Mouse (Mus musculus) spleen, embryonic (tissue): ENCODE measurements around the gene Ppp1ca.

ENCODE experiments used
- CTCF ChIA-PET: fragments of 350-600 bp; sonication (Branson Sonifier 250); formaldehyde crosslinking; loops from one replicate; lab custom pipeline; 2022; lab: Charles Lee

Gene Ppp1ca

DNA sequence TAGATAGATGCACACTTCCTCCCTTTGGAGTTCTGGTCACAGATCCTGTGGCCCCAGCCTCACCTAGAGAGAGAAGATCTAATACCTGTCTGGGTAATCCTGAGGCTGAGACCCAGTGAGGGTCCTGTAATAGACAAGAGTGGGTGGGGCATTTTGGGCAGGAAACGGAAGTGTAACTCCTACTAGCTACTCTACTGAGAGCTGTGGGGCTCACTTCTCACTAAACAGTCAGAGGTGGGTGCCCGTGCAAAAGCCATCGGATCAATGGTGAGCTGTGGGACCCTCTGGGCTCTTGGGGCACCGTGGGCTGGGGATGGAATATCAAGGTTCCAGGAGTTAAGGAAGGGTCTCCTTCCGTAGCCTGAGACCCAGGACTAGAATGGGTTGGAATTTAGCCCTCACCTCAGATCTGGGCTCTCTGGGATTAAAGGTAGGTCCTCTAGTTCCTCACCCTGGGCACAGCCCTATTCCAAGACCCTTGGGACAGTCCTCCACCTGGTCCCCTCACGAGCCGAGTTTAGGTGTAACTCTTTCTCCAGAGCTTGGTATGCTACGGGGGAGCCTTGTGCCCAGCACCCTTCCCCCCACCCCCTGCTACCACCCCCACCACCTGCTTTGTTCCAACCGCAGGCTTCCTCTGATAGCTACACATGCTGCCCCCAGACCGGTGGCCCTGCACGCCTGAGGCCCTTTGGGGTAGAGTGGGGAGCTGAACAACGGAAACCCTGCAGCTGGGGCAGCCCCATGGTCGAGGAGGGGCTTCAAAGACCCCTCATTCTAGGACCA, 37.2 kb upstream of the Ppp1ca start:
- CTCF ChIA-PET, result interaction anchor here (0.6 to 1.1 kb wide), 4 partner anchors 31 to 534 kb away, joined by 3 to 7 read pairs (median 4); partner anchors contain the start of gene Ppp1ca

DNA sequence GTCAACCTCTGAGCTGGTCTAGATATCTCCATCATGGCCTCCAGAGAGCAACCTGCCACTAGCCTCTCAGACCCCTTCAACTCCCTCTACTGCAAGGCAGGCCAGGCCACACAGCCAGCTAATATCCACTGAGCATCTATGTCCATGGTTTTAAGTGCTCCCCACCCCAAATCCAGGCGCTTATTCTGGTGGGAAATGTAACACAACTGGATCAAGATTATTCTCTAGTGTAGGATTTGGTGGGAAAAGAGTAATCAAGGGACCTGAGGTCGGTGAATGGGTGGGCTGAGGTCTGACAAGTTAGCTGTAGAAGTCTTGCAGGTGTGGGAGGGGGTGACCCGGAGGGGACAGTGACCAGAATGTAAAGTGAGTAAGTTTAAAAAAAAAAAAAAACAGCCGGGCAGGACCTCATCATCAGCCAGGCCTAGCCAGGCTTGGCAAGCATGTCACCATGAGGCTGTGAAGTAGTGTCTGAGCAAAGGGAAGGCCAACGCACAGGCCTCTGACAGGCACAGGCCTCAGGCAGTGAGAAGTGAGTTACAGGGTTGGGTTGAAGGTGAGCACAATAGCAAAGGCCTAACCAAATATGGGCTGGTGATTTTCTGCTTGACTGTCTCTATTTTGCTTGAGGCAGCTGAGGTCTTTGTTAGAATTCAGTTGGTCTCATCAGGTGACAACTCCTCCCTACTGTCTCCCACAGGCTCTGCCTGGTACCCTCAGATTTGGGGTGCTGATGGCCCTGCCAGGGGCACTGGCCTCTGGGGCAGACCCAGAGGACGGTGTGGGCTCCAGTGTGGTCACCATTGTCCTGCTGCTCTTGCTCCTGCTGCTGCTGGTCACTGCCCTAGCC, 36.4 kb upstream of the Ppp1ca start:
- CTCF ChIA-PET, result interaction anchor here (0.6 to 0.7 kb wide), 4 partner anchors 21 to 535 kb away, joined by 3 read pairs; partner anchors contain the start of gene Clcf1

- CTCF ChIA-PET, result interaction anchor here (0.6 to 1.0 kb wide), 2 partner anchors 16 to 58 kb away, joined by 3 read pairs; partner anchors contain the start of genes Clcf1 and Gpr152
Observed at GRCm38 (mm10) chr19:4156073-4156579, 35.7 kb upstream of the Ppp1ca start.

GRCm38 (mm10) chr19:4156771-4157170, 35.1 kb upstream of the Ppp1ca start:
- CTCF ChIA-PET, result interaction anchor here (1.0 kb wide), 1 partner anchor 17 kb away, joined by 3 read pairs; the partner anchor contains the start of gene Gpr152

- CTCF ChIA-PET, result no interaction called here
Observed at GRCm38 (mm10) chr19:4159049-4159448, 32.8 kb upstream of the Ppp1ca start.

- CTCF ChIA-PET, result interaction anchor here (0.6 kb wide), 1 partner anchor 59 kb away, joined by 3 read pairs; no protein-coding TSS in a partner anchor
Observed at GRCm38 (mm10) chr19:4162646-4163542, 29.0 kb upstream of the Ppp1ca start, which contains the start of gene Rps6kb2. Rps6kb2 (minus strand) TSS chr19:4163354.

DNA sequence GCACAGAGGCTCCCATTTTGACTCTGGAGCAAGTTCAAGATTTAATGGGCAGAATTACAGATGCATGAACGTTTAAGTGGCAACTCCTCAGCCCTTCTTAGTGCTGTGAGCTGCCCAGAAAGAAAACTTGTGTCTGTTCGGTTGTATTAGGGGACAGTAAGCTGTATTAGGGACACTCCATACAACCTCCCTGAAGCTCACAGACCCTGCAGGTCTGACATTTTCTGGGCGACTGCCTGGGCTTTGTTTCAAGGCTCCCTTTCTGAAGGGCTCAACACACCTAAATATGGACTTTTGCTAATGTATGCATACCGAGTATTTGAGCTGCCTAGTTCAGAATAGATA, 28.4 kb upstream of the Ppp1ca start:
- CTCF ChIA-PET, result no interaction called here

- CTCF ChIA-PET, result no interaction called here
Observed at GRCm38 (mm10) chr19:4164100-4164499, 27.8 kb upstream of the Ppp1ca start.

DNA sequence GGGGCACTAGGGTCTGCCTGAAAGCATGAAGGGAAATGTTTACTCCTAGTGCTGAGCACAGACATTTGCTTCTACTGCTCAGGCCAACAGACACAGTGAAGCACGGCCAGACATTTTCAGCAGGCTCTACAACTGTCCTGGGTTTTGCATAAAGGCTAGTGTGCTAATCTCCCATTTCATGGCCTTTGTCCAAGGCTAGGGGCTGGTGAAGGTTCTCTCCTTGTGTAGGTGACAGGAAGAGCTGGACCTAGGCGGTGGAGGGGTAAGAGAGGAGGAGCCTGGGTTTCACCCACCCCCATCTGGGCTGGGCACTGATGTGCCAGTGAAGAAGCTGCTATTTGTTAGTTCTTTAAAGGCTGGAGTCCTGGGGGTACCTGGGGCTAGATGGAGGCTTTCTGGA, 27.1 kb upstream of the Ppp1ca start:
- CTCF ChIA-PET, result interaction anchor here (0.7 kb wide), 1 partner anchor 583 kb away, joined by 4 read pairs; no protein-coding TSS in a partner anchor

GRCm38 (mm10) chr19:4166678-4167476, 25.0 kb upstream of the Ppp1ca start:
- CTCF ChIA-PET, result no interaction called here

DNA sequence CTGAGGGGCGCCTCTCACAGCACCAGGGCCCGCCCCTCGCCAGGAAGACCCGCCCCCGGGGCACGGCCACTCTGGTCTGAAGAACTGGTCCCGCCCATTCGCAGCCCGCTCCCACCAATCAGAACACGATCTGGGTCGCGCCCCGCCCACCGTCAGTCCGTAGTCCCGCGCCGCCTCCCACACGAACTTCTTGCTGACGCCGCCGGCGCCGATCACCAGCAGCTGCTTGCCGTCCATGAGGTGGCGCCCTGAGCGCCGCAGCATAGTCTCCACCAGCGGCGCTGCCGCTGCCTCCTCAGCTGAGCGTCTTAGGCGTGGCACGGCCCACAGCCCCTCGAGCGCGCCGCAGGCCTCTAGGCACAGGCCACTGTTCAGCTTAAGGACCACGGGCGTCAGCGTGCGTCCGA, 22.5 kb upstream of the Ppp1ca start:
- CTCF ChIA-PET, result interaction anchor here (0.7 to 0.8 kb wide), 2 partner anchors 14 to 27 kb away, joined by 3 read pairs; no protein-coding TSS in a partner anchor

DNA sequence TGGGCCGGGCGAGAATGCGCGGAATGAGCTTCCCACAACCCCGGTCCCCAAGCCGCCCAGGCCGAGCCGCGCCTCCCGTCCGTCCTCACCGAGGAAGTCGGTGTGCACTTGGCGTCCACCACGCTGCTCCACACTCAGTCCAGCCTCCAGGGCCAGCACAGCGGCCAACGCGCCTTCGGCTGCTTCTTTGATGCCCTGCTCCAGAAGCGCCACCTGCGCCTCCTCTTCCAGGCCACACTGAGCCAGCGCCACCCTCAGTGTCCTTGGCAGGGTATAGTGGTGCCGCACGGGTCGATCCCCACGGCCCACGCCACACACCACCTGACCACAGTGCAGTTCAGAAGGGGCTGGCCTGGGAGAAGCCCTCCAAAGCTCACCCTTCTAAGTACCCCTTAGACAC, 22.1 kb upstream of the Ppp1ca start:
- CTCF ChIA-PET, result no interaction called here

GRCm38 (mm10) chr19:4170723-4171392, 21.0 kb upstream of the Ppp1ca start:
- CTCF ChIA-PET, result no interaction called here

DNA sequence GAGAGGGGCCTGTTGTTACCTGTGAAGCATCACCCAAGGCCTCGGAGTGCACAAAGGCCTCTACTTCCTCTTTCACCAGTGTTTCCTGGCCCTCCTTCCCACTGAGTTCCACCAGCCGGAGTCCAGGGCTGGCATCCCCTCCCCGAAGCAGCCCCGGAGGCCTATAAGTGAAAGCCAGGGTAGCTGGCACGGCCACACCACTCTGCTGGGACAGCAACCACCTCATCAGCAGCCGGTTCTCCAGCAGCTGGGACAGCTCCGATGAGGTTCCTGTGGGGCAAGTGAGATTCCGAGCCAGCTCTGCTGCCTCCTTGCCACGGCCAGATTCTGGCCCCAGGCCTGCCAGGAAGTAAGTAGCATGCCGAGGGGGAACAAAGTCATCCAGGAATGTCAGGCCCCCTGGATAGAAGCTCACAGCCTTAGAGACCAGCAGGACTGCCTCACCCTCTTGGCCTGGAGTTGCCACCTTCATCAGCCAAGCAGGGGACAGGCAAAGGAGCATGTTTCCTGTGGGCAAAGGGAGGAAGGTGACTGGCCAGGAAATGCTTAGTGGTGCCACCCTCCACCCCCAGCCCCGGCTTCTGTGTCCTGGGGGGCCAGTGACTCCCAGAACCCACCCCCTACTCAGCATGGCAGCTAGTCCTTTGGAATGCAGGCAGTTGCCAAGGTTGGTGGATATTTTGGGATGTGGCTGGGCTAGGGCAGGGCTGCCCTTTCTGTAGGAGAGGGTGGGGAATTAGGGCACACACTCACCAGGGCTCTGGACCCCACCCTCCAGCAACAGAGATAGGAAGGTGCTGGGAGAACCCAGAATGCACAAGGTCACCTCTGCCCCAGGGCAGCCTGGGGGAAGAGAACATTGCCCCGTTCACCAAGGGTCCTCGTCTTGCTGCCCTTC, 20.2 kb upstream of the Ppp1ca start:
- CTCF ChIA-PET, result no interaction called here

DNA sequence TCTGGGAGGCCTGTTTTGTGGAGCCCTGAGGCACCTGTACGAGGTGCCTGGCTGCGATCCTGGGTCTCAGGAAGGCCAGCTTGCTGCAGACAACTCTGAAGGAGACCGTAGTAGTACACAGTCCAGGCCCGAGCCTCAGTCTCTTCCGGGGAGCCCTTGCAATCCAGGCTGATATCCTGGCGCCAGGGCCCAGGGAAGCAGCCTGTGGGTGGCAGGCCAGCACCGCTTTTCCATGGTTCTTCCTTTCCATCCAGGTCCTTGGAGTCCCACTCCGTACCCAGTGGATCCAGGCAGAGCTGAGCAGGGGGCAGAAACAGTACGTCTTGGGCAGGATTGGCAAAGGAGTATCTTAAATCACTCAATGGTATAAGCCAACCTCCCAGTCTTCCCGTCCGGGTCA, 18.9 kb upstream of the Ppp1ca start:
- CTCF ChIA-PET, result no interaction called here

DNA sequence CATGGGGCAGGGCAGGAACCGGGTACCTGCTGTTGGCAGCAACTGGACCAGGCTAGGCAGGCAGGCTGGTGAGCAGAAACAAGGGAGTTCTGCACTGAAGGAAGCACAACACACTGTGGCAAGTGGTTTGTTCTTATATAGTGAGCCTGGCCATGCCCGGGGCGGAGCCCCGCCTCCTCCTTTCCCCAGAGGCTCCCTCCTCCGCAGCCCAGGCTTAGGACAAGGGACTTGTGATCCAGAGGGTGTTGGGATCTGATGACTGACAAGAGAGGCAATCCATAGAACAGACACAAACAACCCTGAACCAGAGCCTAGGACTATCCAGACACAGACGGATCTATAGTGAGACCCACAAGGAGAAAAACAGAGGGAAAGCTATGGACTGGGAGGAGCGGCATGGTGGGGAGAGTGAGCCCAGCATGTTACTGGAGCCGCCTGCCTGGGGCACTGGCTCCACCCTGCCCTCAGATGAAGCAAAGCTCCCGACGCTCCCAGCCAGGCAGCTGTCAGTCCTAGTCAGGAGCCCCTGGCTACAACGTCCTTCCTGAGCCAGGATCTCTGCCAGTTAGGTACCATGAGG, 16.4 kb upstream of the Ppp1ca start, which contains the start of gene Carns1:
Gene Carns1 (minus strand): TSS at position 112 of the 580 bp plus-strand sequence.
- CTCF ChIA-PET, result interaction anchor here (0.7 kb wide), 1 partner anchor 20 kb away, joined by 3 read pairs; no protein-coding TSS in a partner anchor

DNA sequence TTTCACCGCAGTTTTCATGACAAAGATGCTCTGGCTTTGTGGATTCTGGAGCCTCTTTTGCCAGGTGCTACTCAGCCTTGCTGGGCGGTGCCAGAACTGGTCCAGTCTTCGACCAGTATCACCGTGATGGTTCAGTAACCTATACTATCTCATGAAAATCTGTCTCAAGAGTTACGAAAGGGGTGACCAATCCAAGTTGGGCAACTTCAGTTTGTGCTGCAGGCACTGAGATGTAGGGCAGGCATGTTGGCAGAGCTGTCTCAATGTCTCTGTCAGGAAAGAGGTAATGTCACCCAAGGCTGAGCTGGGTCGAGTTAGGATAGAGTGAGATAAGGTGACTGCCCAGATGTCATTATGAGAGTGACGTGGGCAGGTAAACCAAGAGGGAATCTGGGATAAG, 11.5 kb upstream of the Ppp1ca start:
- CTCF ChIA-PET, result no interaction called here

DNA sequence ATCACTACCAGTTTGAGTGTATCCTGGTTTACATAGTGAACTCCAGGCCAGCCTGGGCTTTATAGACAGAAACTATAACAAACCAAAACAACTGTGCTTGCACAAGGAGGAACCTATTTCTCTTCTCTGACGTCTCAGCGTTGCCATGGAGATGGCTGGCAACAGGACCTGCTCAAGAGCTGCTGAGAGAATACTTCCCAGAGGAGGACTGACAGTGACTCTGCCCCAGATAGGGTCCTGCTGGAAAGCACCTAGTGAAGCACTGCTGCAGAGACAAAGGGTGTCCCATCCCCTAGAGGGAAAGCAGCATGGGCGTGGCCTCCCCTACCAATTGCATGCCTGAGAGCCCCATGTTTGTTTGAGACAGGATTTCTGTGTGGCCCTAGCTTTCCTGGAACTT, 10.0 kb upstream of the Ppp1ca start:
- CTCF ChIA-PET, result no interaction called here
